Mouse (Mus musculus) ZHBTc4 (cell line): ENCODE results near the gene Bfsp2.

Experiments
- DNase-seq: peaks from one replicate; pipeline ENCODE4 v3.0.0-alpha.2; 2011; ENCODE audit warnings: low read depth, low spot score

The Bfsp2 gene

DNA sequence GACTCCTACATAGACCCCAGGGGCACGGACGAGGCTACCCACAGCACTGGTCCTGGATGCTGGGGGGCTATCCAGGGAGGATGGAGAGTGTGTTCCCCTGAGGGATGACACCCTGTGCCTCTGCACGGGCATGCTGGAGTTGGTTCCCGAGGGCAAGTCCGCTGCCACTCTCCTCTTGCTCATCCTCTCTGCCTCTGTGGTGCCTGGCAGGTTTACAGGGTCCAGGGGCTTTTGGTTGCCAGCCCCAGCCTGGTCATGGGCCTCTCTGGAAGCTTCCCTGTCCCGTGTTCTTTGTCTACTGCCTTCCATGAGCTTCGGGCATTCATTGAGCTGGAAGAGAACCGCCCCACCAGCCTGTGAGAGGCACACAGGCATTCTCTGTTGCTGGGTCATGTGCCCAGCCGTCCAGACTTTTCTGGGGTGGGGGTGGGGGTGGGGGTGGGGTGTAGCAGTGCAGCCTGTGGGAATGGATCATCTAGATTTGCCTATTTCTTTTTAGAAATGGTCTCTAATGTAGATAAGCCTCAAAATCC is at the start of gene Bfsp2:
TSS of gene Bfsp2 (minus strand) at position 377 of the 533 bp plus-strand sequence.
- DNase-seq: no peak

DNA sequence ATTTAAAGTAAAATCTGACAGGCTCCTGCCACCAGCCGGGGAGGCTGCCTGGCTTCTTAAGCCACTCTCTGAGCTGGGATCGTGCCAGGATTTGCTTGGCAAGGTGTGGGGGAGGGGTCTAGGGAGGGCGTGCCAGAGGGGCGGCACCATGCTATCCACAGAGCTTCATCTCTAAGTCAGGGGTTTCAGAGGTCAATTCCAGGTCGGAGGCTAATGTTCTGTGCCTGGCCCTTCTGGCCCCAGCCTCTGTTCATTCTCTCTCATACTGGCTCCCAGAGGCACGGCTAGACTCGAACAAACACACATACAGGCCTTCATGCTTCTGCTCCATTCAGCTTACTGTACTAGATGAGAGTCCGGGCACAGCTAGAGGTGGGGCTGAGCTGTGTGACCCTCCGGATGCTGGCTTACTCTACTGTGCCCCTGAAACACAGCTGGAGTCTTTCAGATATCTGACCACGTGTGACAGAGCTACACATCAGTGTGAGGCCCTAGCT is 44.9 kb upstream of the Bfsp2 start:
- peak; percentile 78 for DNase-seq

DNA sequence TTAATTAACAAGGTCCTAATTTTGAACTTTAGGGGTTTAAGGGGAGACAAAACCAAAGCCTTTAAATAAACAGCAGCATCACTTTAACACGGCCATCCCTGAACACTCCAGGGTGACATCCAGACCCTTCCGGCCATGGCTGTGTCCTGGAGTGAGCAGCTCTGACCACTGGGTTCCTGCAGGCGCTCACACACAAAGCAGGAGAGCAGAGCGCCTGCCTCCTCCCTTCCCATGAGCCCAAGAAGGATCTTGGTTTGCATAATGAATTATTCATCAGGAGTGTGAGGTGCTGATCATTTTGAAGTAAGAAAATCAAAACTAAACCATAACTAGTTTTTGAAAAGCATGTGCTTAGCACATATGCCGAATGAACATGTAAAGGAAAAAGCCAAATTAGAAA is 44.4 kb upstream of the Bfsp2 start:
- DNase-seq: peak; percentile 49

DNA sequence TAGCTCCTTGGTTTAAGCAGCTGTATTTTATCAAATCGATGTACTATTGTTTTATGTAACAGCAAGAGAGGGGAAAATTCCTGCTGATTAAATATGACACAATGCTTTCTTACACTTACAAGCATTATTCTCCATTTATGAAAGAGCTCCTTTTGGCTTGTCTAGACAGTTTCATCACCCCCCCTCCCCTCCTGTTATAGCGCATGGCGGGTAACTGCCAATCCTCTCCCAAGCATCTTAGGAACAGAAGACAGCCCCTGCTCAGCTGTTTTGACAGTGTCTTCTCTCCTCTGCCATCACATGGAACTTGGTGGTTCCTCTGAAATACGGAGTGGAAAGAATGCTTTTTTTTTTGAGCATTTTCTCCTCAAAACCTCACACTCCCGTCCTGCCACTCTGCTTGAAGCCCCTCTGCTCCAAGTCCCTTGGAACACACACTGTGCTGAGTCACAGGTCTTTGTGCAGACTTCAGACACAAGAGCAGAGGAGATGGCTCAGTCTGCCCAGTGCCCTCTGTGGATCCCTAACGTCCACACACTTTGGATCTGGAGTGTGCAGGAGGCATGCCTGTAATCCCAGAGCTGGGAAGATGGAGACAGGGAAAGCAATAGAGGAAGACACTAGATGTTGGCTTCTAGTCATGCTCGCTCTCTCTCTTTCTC is 43.7 kb upstream of the Bfsp2 start:
- no peak for DNase-seq

- DNase-seq: no peak
Measured at GRCm38 (mm10) chr9:103523008-103523407, 42.8 kb upstream of the Bfsp2 start.

DNA sequence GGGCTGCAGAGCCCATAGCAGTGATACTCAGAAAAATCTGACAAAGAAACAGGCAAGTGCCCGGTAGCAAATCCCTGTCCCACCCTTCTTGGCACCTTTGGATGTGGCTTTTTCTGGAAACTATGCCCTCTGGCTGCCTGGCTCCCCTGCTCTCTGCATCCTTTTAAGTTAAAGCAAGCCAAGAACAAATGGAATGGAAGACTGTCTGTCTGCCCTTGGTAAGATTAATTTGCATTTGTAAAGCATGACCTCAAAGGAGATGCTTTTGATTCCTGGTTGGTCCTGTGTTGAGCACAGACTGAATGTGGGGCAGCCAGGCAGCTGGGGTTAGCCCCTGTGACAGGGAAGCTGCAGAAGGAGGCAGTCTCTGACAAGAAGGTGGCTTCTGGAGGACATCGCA is 33.7 kb upstream of the Bfsp2 start:
- DNase-seq: peak; percentile 88

- DNase-seq: peak; percentile 24
Measured at GRCm38 (mm10) chr9:103512257-103512656, 32.0 kb upstream of the Bfsp2 start.

- no peak for DNase-seq
Measured at GRCm38 (mm10) chr9:103506968-103507584, 26.9 kb upstream of the Bfsp2 start.

DNA sequence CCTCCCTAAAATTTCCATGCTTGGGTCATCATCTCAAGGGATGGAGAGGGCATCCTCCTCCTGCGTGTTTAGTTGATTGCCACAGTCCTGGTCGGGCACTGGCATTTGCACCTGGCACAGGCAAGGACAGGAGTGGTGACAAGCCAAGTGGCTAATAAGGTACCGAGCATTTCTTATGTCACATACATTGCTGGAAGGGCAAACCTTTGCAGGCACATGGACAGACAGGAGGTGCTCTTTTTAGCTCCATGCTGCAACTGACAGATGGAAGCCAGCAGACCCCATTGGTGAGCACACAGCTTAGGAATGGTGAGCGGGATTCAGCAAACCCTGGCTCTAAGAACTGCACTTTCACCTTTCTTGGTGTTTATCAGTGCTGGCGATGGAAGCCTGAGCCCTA is 24.8 kb upstream of the Bfsp2 start:
- no peak for DNase-seq

DNA sequence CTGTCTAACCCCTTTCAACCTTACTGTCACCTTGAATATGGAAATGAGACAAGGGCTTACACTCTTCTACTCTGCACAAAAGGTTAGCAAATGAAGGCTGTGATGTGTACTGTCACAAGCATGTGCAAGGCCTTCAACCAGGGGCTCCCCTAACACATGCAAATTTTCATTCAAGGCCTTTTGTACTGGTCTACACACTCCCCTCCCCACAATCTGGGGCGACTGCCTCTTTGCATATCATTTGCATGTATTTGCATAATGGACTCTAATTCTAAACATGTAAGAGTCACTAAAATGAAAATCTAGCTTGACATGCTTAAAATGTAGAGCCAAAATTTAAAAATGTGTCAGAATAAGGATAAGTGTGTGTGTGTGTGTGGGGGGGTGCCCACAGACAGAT is 24.4 kb upstream of the Bfsp2 start:
- DNase-seq: peak; percentile 49

GRCm38 (mm10) chr9:103503586-103504298 is 23.5 kb upstream of the Bfsp2 start:
- peak; percentile 73 for DNase-seq

- no peak for DNase-seq
Measured at GRCm38 (mm10) chr9:103502655-103503054, 22.4 kb upstream of the Bfsp2 start.

GRCm38 (mm10) chr9:103501861-103502364 is 21.7 kb upstream of the Bfsp2 start:
- DNase-seq: no peak

DNA sequence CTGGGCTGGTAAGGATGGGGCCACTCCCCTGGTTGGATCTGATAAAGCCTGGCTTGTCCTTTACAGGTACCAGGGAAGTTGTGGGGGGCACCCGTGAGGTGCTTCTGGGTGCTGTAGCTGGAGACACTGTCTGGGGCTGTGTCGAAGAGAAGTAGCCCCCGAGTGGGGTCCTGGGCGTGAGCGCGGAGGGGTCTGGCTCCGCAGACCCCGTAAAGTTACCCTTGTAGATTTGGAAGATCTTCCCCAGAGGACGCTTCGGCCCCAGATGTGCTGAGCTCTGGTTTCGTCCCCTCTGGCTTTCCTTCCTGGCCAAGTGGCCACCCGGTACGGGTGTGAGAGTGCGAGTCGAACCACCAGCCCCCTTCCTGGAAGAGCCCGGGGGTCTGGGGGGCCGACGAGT is 19.1 kb upstream of the Bfsp2 start:
- DNase-seq: no peak

DNA sequence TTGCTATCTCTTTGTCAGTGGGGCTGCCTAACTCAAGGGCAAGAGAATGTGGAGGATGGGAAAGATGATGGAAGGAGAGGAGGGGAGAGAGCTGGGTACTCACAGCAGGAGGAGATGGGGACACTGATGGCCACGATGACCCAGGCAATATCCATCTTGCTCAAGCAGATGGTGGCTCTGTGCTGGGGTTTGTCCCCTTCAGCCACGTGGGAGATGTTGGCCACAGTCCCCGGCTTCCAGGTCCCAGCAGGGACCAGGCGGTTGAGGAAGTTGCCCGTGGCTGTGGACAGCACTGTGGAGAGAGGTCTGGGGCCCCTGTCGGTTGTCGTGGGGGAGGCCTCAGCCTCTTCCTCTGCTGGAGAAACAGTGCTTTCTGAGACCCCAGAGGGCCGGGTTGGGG is 18.5 kb upstream of the Bfsp2 start:
- DNase-seq: no peak

GRCm38 (mm10) chr9:103495391-103495790 is 15.2 kb upstream of the Bfsp2 start:
- no peak for DNase-seq

DNA sequence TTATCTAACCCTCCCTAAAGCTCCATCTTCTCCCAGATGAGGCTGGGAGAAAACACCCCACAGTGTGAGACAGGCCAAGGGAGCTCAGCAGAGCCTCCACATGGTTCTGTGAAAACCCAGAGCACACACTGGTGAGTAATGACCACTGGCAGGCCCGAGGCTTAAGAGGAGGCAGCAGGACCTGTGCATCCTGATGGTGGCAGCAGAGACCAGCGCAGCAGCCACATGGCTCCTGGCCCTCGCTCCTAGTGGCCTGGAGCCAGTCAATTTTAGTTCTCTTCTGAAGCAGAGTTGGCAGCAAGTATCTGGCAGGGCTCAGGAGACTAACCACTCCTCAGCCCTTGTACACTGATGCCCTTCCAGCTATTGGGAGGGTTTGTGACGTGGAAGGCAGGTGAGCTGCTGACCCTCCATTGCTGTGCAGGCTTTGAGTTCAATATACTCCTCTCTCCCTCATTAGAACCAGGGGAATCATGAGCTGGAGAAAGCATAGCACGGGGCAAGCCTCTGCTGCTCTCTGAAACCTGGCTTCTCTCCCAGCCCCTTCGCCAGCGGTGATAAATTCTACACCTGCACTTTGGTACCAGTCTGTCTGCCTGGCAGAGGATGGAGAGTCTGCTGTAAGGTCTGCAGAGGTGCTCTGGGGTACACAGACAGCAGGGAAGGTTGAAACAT is 14.3 kb upstream of the Bfsp2 start:
- DNase-seq: peak; percentile 73

- no peak for DNase-seq
Measured at GRCm38 (mm10) chr9:103491985-103492384, 11.8 kb upstream of the Bfsp2 start.

DNA sequence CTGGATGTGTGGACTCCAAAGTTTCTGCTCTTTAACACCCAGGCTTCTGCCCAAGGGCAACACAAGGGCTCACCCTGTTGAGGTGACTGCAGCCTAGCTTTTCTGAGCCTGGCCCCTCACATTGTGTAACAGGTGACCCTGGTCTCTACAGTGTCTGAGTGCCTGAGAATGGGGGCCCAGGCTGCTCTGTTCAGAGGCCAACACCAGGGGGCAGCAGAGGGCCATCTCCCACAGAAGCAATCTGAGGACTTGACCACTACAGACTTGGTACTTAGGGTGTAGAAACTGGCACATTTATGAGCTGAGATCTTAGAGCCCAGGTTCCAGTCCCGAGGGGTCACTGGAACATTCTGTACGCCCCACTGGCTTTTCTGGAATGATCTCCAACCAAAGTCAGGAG is 10.2 kb upstream of the Bfsp2 start:
- peak; percentile 78 for DNase-seq

- no peak for DNase-seq
Measured at GRCm38 (mm10) chr9:103489883-103490282, 9.7 kb upstream of the Bfsp2 start.

DNA sequence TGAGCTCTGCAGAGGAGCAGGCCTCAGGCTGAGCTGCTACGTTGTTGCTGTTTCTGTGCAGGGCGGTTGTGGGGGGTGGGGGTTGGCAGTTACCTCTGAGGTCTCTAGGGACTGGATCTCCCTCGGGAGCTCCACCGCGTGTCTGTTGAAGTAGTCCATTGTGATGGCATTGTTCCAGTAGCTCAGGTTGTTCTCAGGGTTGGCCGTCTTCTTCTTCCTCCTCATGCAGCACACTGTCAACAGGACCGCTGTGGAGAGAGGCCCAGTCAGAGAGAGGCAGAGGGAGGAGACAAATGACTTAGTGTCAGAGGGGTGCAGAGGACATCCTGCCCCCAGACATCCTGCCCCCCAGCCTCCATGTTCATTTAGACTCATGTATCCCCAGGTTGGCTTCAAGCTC is 8.9 kb upstream of the Bfsp2 start:
- no peak for DNase-seq

- no peak for DNase-seq
Measured at GRCm38 (mm10) chr9:103486262-103486661, 6.0 kb upstream of the Bfsp2 start.
